Mouse (Mus musculus): ENCODE measurements around the gene Sv2a. TPM values are rescaled to one million over a fixed set of nuclear protein-coding genes. Genes with fewer than 3 reads are reported as not detected.

Gene Sv2a
- polyA plus RNA-seq, 1 experiment from 2014 or later, result 2.9 TPM

DNA sequence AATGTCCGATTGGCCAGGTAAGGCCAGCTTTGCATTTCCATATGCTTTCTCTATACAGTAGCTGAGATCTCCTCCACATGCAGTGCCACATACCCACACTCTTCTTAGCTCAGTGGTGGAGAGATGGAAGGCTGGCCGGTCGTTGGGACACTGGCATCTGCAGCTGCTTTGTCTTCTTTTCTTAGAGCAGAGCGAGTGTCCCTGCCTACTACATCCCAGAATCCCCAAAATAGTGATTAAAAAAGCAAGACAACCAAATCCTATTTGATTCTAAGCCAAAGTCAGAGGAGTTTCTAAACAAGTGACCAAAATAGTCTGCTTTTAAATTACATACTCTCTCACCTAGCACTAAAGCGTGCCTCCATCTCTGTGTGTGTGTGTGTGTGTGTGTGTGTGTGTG, 28.3 kb upstream of the Sv2a start:
- Histone ChIP-seq H3K4me1 (replicated peaks; ENCODE audit: control insufficient read depth, insufficient read depth) (no peaks in the 10 kb centered on the region), H3K27me3 (ENCODE audit: control insufficient read depth, insufficient read depth, low read length) (no peaks in the 10 kb centered on the region), H3K9ac (ENCODE audit: low read length) (no peak overlapping the region), H3K4me3 (ENCODE audit: low read depth, low read length) (no peak overlapping the region), H3K9me3 (ENCODE audit: control insufficient read depth, low read length) (no peaks in the 10 kb centered on the region), H3K27ac (replicated peaks) (no peak overlapping the region), H3K4me2 (replicated peaks; ENCODE audit: low read depth) (no peak overlapping the region), H3K36me3 (ENCODE audit: control insufficient read depth, insufficient read depth, low read length) (peaks cover 41% of the 10 kb centered on the region)
- TF ChIP-seq EP300 (optimal IDR thresholded peaks at IDR 0.05), result no peak
- TF ChIP-seq CTCF (IDR thresholded peaks at IDR 0.05; ENCODE audit: low read depth), result no peak
- no peak for ATAC-seq (ENCODE audit: low FRiP score, low TSS enrichment)
- 92% methylated on average over 5 of the region's 5 CpGs for WGBS
- DNase-seq (ENCODE audit: low spot score), result no peak

DNA sequence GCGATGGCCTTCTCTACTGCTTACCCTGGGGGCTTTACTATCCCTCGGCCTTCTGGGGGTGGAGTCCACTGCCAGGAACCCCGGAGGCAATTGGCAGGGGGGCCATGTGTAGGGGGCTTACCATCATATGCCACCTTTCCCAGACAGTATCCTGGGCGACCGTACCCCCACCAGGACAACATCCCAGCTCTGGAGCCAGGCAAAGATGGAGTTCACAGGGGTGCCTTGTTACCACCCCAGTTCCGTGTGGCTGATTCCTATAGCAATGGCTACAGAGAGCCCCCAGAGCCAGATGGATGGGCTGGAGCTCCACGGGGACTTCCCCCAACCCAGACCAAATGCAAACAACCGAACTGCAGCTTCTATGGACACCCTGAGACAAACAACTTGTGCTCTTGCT, 25.4 kb upstream of the Sv2a start:
- H3K4me2 ChIP-seq (replicated peaks; ENCODE audit: low read depth), result no peak overlapping the region
- no peak for DNase-seq (ENCODE audit: low spot score)
- ATAC-seq (ENCODE audit: low FRiP score, low TSS enrichment), result no peak
- H3K9ac ChIP-seq (ENCODE audit: low read length), result no peak overlapping the region
- WGBS, result 85% methylated on average over 8 of the region's 8 CpGs
- no peaks in the 10 kb centered on the region for H3K27me3 ChIP-seq (ENCODE audit: control insufficient read depth, insufficient read depth, low read length)
- no peak overlapping the region for H3K4me3 ChIP-seq (ENCODE audit: low read depth, low read length)
- no peak for TF ChIP-seq CTCF (IDR thresholded peaks at IDR 0.05; ENCODE audit: low read depth)
- no peak overlapping the region for H3K27ac ChIP-seq (replicated peaks)
- H3K4me1 ChIP-seq (replicated peaks; ENCODE audit: control insufficient read depth, insufficient read depth), result peaks cover 5% of the 10 kb centered on the region
- peaks cover 38% of the 10 kb centered on the region for H3K36me3 ChIP-seq (ENCODE audit: control insufficient read depth, insufficient read depth, low read length)
- no peaks in the 10 kb centered on the region for H3K9me3 ChIP-seq (ENCODE audit: control insufficient read depth, low read length)

DNA sequence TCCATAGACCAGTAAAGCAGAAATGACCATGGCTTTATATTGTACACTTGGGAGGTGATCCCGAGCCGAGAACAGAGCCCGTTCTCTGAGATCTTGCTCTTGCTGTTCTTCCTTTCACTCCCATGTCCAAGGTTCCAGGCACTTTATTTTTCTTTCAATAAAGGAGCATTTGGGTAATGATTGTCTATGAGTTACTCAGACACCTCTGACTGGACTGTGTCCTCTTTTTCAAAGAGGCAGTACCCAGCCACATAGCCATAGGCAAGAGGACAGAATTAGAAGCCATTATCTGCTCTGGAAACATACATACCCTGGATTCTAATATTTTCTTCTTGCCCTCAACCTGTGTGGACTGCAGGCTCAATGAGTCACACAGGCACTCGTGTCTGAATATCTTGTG, 21.1 kb upstream of the Sv2a start:
- Histone ChIP-seq H3K4me1 (replicated peaks; ENCODE audit: control insufficient read depth, insufficient read depth) (peaks cover 5% of the 10 kb centered on the region), H3K9ac (ENCODE audit: low read length) (no peak overlapping the region), H3K4me3 (ENCODE audit: low read depth, low read length) (no peak overlapping the region), H3K9me3 (ENCODE audit: control insufficient read depth, low read length) (no peaks in the 10 kb centered on the region), H3K36me3 (ENCODE audit: control insufficient read depth, insufficient read depth, low read length) (peaks cover 11% of the 10 kb centered on the region), H3K27me3 (ENCODE audit: control insufficient read depth, insufficient read depth, low read length) (no peaks in the 10 kb centered on the region), H3K27ac (replicated peaks) (peak overlapping the region; percentile 96), H3K4me2 (replicated peaks; ENCODE audit: low read depth) (peak overlapping the region; percentile 64)
- no peak for TF ChIP-seq CTCF (IDR thresholded peaks at IDR 0.05; ENCODE audit: low read depth)
- no peak for TF ChIP-seq EP300 (optimal IDR thresholded peaks at IDR 0.05)
- no peak for DNase-seq (ENCODE audit: low spot score)
- 55% methylated on average over 4 of the region's 4 CpGs for WGBS
- ATAC-seq (ENCODE audit: low FRiP score, low TSS enrichment), result peak; percentile 40

DNA sequence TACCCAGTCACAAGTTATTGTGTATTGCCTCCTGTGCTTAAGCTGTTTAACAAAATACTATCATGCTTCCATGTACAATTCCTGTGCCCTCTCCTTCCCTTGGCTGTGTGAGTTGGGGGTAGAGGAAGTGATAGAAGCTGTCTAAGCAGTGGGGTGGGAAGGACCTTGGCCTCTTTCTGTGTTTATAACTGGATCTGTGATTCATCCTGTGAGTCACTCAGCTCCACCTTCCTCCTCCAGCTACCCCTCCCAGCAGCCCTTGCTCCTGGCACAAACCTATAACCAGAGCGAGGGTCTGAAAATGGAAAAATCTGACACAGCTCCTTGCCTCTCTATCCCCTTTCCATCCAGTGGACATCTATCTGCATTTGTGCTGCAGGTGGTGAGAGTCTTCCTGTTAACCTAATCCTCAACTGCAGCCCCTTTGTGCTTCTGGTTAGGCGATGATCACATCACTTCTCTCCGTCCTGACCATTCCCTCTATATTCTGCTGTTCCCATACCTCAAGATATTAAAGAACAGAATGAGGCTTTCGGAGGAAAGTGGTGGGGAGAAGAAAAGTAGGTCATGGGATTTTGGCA, 20.6 kb upstream of the Sv2a start:
- H3K36me3 ChIP-seq (ENCODE audit: control insufficient read depth, insufficient read depth, low read length), result peaks cover 7% of the 10 kb centered on the region
- H3K4me3 ChIP-seq (ENCODE audit: low read depth, low read length), result peak overlapping the region; percentile 54; the same call in 1 of the 2 replicates
- 14% methylated on average over 4 of the region's 4 CpGs for WGBS
- peaks cover 5% of the 10 kb centered on the region for H3K4me1 ChIP-seq (replicated peaks; ENCODE audit: control insufficient read depth, insufficient read depth)
- H3K9me3 ChIP-seq (ENCODE audit: control insufficient read depth, low read length), result no peaks in the 10 kb centered on the region
- TF ChIP-seq CTCF (IDR thresholded peaks at IDR 0.05; ENCODE audit: low read depth) (no peak), EP300 (optimal IDR thresholded peaks at IDR 0.05) (no peak)
- H3K27ac ChIP-seq (replicated peaks), result peak overlapping the region; percentile 96
- DNase-seq (ENCODE audit: low spot score), result peak; percentile 80
- peak; percentile 88 for ATAC-seq (ENCODE audit: low FRiP score, low TSS enrichment)
- no peaks in the 10 kb centered on the region for H3K27me3 ChIP-seq (ENCODE audit: control insufficient read depth, insufficient read depth, low read length)
- H3K9ac ChIP-seq (ENCODE audit: low read length), result peak overlapping the region; percentile 51
- peak overlapping the region; percentile 64 for H3K4me2 ChIP-seq (replicated peaks; ENCODE audit: low read depth)

DNA sequence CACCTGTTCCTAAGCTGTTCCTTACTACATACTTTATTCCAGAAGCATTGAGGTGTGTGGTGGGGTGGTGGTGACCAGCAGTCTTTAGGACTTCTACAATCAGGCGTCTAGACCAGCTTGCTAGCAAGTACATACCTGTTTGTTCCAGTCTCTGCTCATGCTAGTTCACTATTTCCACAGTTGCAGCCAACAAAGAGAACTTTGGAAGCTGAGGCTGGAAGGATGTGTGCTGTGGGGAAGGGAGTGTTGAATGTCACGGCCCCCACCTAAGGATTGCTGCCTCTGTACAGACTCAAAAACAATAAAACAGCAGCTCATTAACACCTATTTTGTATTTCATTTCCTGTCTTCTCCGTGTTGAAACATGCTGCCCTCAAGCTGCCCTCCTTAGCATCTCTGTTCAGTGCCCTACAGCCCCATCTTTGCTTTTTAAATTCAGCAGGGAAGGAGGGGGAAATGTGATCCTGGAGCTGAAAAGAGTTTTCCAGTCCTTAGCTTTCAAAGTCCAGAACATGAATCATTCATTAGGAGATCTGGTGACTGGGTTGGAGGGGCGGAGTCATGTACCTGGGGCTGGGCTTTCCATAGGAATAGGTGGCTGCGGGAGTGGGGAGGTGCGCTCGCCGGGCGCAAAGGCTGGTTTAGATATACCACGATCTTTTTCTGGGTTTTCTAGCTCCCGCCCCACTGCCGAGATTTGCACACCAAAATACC, 20.0 kb upstream of the Sv2a start:
- DNase-seq (ENCODE audit: low spot score) (peak; percentile 90), ATAC-seq (ENCODE audit: low FRiP score, low TSS enrichment) (peak; percentile 81)
- peak overlapping the region; percentile 64 for H3K4me2 ChIP-seq (replicated peaks; ENCODE audit: low read depth)
- H3K4me1 ChIP-seq (replicated peaks; ENCODE audit: control insufficient read depth, insufficient read depth), result peaks cover 5% of the 10 kb centered on the region
- peak overlapping the region; percentile 96 for H3K27ac ChIP-seq (replicated peaks)
- H3K9me3 ChIP-seq (ENCODE audit: control insufficient read depth, low read length), result no peaks in the 10 kb centered on the region
- TF ChIP-seq EP300 (optimal IDR thresholded peaks at IDR 0.05) (no peak), CTCF (IDR thresholded peaks at IDR 0.05; ENCODE audit: low read depth) (no peak)
- H3K27me3 ChIP-seq (ENCODE audit: control insufficient read depth, insufficient read depth, low read length), result no peaks in the 10 kb centered on the region
- under 1% methylated on average over 12 of the region's 12 CpGs for WGBS
- peak overlapping the region; percentile 54 for H3K4me3 ChIP-seq (ENCODE audit: low read depth, low read length)
- peaks cover under 1% of the 10 kb centered on the region; the same call in 1 of the 2 replicates for H3K36me3 ChIP-seq (ENCODE audit: control insufficient read depth, insufficient read depth, low read length)
- H3K9ac ChIP-seq (ENCODE audit: low read length), result peak overlapping the region; percentile 66
